11 mouse cellular contexts compared by ENCODE assay signal in the genomic region with DNA sequence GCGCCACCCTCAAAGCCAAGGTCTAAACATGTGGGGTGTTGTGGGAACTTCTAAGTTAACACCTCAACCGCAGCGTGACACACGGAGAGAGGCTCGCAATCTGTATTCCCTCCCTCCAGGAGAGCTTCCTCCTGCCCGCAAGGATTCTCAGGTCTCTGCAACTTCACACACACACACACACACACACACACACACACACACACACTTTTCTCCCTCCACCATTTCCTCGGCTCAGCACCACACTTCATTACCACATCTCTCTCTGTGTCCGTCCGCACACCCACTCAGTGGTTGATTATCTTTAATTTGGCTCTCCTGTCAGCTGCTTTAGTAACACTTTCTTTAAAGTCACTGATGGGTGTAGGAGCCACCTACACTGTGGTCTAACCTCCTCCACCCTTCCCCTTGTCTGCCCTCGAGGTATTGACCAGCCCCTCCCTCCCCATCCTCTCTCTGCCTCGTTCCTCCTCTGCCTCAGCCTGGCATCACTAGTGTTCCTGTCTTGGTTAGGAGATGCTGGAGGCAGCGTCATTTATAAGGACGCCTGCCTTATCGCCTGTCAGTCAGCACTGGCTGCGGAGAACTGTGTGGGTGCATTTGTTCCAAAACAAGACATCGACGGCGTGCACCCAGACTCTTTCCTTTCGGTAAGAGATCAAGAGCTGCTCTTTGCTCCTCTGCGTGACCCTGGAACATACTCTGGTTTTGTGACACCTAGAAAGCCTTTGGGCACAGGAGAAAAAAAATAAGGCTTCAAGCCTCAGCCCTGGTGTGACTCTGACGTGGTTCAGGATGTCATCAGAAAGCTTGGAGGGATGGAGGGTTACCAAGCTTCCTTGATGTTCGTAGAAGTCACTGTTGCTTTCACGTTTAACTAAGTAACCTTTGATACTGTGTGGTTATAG. TPM values are rescaled to one million over a fixed set of nuclear protein-coding genes. Genes with fewer than 3 reads are reported as not detected.
DNase-seq lines count a peak whose midpoint lies in the region; ATAC-seq and TF ChIP-seq lines count a peak whose summit lies in the region.
"Had no signal": no experiment of that assay in that cellular context is flagged by ENCODE, and none has a peak within 500 bp of the region (broad histone marks: within the 10 kb centered on the region; RNA-seq: fewer than 3 reads in every experiment).

No protein-coding gene starts in this region.

- H3K4me2 ChIP-seq in liver, embryonic 12.5 days, result peak overlapping the region; percentile 21
- no peak overlapping the region for H3K4me2 ChIP-seq in liver, embryonic 11.5 days
- no peak overlapping the region for H3K4me2 ChIP-seq in kidney, embryonic 15.5 days

- no peak for DNase-seq in liver, embryonic 11.5 days (ENCODE audit: low spot score)
- DNase-seq in MEL (ENCODE audit: low read depth, low spot score), result peak; percentile 85
- peak; percentile 92 for DNase-seq in induced T-regulatory cell, adult 2 months (ENCODE audit: low read depth)
- DNase-seq in thymus, postnatal 0 days (ENCODE audit: low spot score), result peak; percentile 80
- no peak for DNase-seq in left cerebral cortex, adult 9 months (ENCODE audit: low spot score in 2 of 2)
- DNase-seq: cerebellum, adult 9-10 months; kidney, adult 18-20 months; lung, adult 2 months had no signal

- H3K4me1 ChIP-seq in liver, embryonic 12.5 days, result peaks cover 52% of the 10 kb centered on the region
- peaks cover 21% of the 10 kb centered on the region for H3K4me1 ChIP-seq in liver, embryonic 11.5 days (replicated peaks; ENCODE audit: control insufficient read depth, insufficient read depth, low read length)
- H3K4me1 ChIP-seq in MEL (ENCODE audit: control insufficient read depth in 1 of 2, insufficient read depth in 2 of 2, low read length in 2 of 2), result peaks cover 13 to 49% of the 10 kb centered on the region in 2 experiments
- peaks cover 5% of the 10 kb centered on the region for H3K4me1 ChIP-seq in kidney, embryonic 15.5 days

- ATAC-seq in liver, embryonic 12.5 days, result no peak
- no peak; the same call in 1 of the 2 replicates for ATAC-seq in liver, embryonic 11.5 days (replicated peaks; ENCODE audit: low FRiP score)
- no peak for ATAC-seq in kidney, embryonic 15.5 days (replicated peaks; ENCODE audit: low FRiP score)

- H3K4me3 ChIP-seq in liver, embryonic 12.5 days, result no peak overlapping the region
- H3K4me3 ChIP-seq in liver, embryonic 11.5 days (ENCODE audit: low read depth, low read length), result no peak overlapping the region
- H3K4me3 ChIP-seq in MEL (ENCODE audit: control insufficient read depth in 1 of 2, insufficient read depth in 1 of 2, low read depth in 2 of 2, low read length in 2 of 2), result peak overlapping the region; percentile 43 to 53
- H3K4me3 ChIP-seq in kidney, embryonic 15.5 days (replicated peaks), result no peak overlapping the region
- H3K4me3 ChIP-seq: left cerebral cortex, adult 2 months had no signal

- TF ChIP-seq EP300 in MEL (IDR thresholded peaks at IDR 0.05; ENCODE audit: low read depth in 1 of 2, low read length in 2 of 2), result no peak; a peak in 1 of 4 replicates

- no peak for TF ChIP-seq CTCF in MEL (IDR thresholded peaks at IDR 0.05 in 2 of 3, conservative IDR thresholded peaks at IDR 0.05 in 1 of 3; ENCODE audit: control insufficient read depth in 1 of 3, insufficient read depth in 1 of 3, low read depth in 2 of 3, low read length in 3 of 3, poor library complexity in 1 of 3, severe bottlenecking in 1 of 3)

- no peak overlapping the region for H3K9ac ChIP-seq in liver, embryonic 12.5 days
- H3K9ac ChIP-seq in liver, embryonic 11.5 days (ENCODE audit: low read depth, low read length), result no peak overlapping the region
- peak overlapping the region; percentile 34; the same call in 1 of the 2 replicates for H3K9ac ChIP-seq in MEL (ENCODE audit: control insufficient read depth, low read depth, low read length, poor library complexity, severe bottlenecking)
- no peak overlapping the region for H3K9ac ChIP-seq in kidney, embryonic 15.5 days

- H3K27me3 ChIP-seq in liver, embryonic 12.5 days (replicated peaks), result peaks cover 20% of the 10 kb centered on the region
- no peaks in the 10 kb centered on the region for H3K27me3 ChIP-seq in liver, embryonic 11.5 days (replicated peaks; ENCODE audit: control insufficient read depth, insufficient read depth, low read length)
- no peaks in the 10 kb centered on the region for H3K27me3 ChIP-seq in MEL (ENCODE audit: control insufficient read depth in 1 of 2, insufficient read depth in 2 of 2, low read length in 2 of 2)
- peaks cover 17% of the 10 kb centered on the region for H3K27me3 ChIP-seq in kidney, embryonic 15.5 days

- no peaks in the 10 kb centered on the region for H3K36me3 ChIP-seq in liver, embryonic 12.5 days
- no peaks in the 10 kb centered on the region for H3K36me3 ChIP-seq in liver, embryonic 11.5 days (ENCODE audit: control insufficient read depth, insufficient read depth, low read length)
- peaks cover 0 to 33% of the 10 kb centered on the region in 2 experiments; a peak in 2 of 4 replicates for H3K36me3 ChIP-seq in MEL (ENCODE audit: control insufficient read depth in 1 of 2, insufficient read depth in 2 of 2, low read length in 2 of 2)
- no peaks in the 10 kb centered on the region for H3K36me3 ChIP-seq in kidney, embryonic 15.5 days

- H3K79me2 ChIP-seq in MEL (ENCODE audit: control insufficient read depth, insufficient read depth, low read length, poor library complexity), result no peaks in the 10 kb centered on the region

- H3K9me3 ChIP-seq in liver, embryonic 12.5 days (replicated peaks), result no peaks in the 10 kb centered on the region
- H3K9me3 ChIP-seq in liver, embryonic 11.5 days (ENCODE audit: control insufficient read depth, low read length), result no peaks in the 10 kb centered on the region
- no peaks in the 10 kb centered on the region for H3K9me3 ChIP-seq in MEL (replicated peaks; ENCODE audit: insufficient read depth, low read length)
- H3K9me3 ChIP-seq in kidney, embryonic 15.5 days (replicated peaks), result no peaks in the 10 kb centered on the region

- H3K27ac ChIP-seq in liver, embryonic 12.5 days, result no peak overlapping the region
- H3K27ac ChIP-seq in liver, embryonic 11.5 days (ENCODE audit: low read depth, low read length), result no peak overlapping the region
- H3K27ac ChIP-seq in MEL (ENCODE audit: control insufficient read depth, low read depth, low read length), result peak overlapping the region; percentile 80
- H3K27ac ChIP-seq in kidney, embryonic 15.5 days, result no peak overlapping the region
- H3K27ac ChIP-seq: left cerebral cortex, adult 2 months had no signal

- no peak for TF ChIP-seq POLR2A in MEL (IDR thresholded peaks at IDR 0.05; ENCODE audit: control insufficient read depth in 1 of 2, insufficient read depth in 1 of 2, low read depth in 1 of 2, low read length in 2 of 2, poor library complexity in 1 of 2)

- no peak for TF ChIP-seq RAD21 in MEL (IDR thresholded peaks at IDR 0.05; ENCODE audit: low read depth, low read length)

- whole genome bisulfite sequencing in liver, embryonic 12.5 days (ENCODE audit: insufficient replicate concordance), result 35% methylated on average over 23 of the region's 23 CpGs
- WGBS in liver, embryonic 11.5 days, result 42% methylated on average over 23 of the region's 23 CpGs
- WGBS in kidney, embryonic 15.5 days, result 51% methylated on average over 23 of the region's 23 CpGs

TF ChIP-seq in MEL, 35 proteins besides CTCF, POLR2A, EP300 and RAD21 (continues in another document):
- no peak for TF ChIP-seq ZKSCAN1 (IDR thresholded peaks at IDR 0.05; ENCODE audit: low read depth, low read length)
- no peak for TF ChIP-seq USF2 (IDR thresholded peaks at IDR 0.05; ENCODE audit: borderline replicate concordance in 1 of 2, insufficient read depth in 1 of 2, low read depth in 1 of 2, low read length in 2 of 2)
- no peak for TF ChIP-seq E2F4 (IDR thresholded peaks at IDR 0.05; ENCODE audit: borderline replicate concordance, low read depth, low read length)
- TF ChIP-seq TBP (IDR thresholded peaks at IDR 0.05; ENCODE audit: low read depth, low read length), result no peak
- 0 out of 2 replicates have a peak, but pooled peaks have one; percentile 29 for TF ChIP-seq MAZ (IDR thresholded peaks at IDR 0.05; ENCODE audit: low read depth, low read length)
- no peak for TF ChIP-seq USF1 (IDR thresholded peaks at IDR 0.05; ENCODE audit: low read depth, low read length)
- TF ChIP-seq ZNF384 (IDR thresholded peaks at IDR 0.05; ENCODE audit: low read depth, low read length), result no peak
- no peak for TF ChIP-seq ELF1 (IDR thresholded peaks at IDR 0.05; ENCODE audit: low read depth, low read length)
- TF ChIP-seq KAT2A (conservative IDR thresholded peaks at IDR 0.05; ENCODE audit: low read depth, low read length), result no peak
- peak; percentile 44; the same call in 1 of the 2 replicates for TF ChIP-seq MYC (IDR thresholded peaks at IDR 0.05; ENCODE audit: low read depth, low read length)
- peak; percentile 58 for TF ChIP-seq MAX (IDR thresholded peaks at IDR 0.05; ENCODE audit: low read length)
- TF ChIP-seq MAFK (IDR thresholded peaks at IDR 0.05; ENCODE audit: borderline replicate concordance, low read depth, low read length), result no peak
- TF ChIP-seq JUND (IDR thresholded peaks at IDR 0.05; ENCODE audit: low read depth, low read length), result no peak
- peak; percentile 59 for TF ChIP-seq MXI1 (IDR thresholded peaks at IDR 0.05; ENCODE audit: low read depth, low read length)
- no peak for TF ChIP-seq SMC3 (IDR thresholded peaks at IDR 0.05; ENCODE audit: low read depth, low read length)
- TF ChIP-seq SIN3A (IDR thresholded peaks at IDR 0.05; ENCODE audit: low read length), result peak; percentile 46

RNA-seq across cellular contexts. Expression of a gene that starts 13.5 kb away (rescaled TPM):
- 17.1 and 17.9 TPM in 2 replicates for polyA plus RNA-seq in liver, embryonic 12.5 days (2016; fragmentation: Nextera tagmentation; extraction: Ambion mirVana)
- polyA plus RNA-seq in liver, embryonic 11.5 days (2014; fragmentation: Nextera tagmentation; extraction: Ambion mirVana), result 26.2 and 28.7 TPM in 2 replicates
- total RNA-seq in MEL (2012; rRNA removed), result 2.8 and 4.1 TPM in 2 replicates
- 10 to 100 TPM in 1 of 2 experiments, not detected in 1; 11.0 TPM for polyA plus RNA-seq in MEL (2012; ENCODE audit: insufficient read depth in 1 of 2, insufficient read length in 2 of 2, low read depth in 1 of 2, low replicate concordance in 2 of 2, missing spikeins in 1 of 2)
- polyA plus RNA-seq in thymus, postnatal 0 days (2015; fragmentation: Nextera tagmentation; extraction: Ambion mirVana), result 38.1 and 41.6 TPM in 2 replicates
- 52.0 and 55.9 TPM in 2 replicates for polyA plus RNA-seq in kidney, embryonic 15.5 days (2015; fragmentation: Nextera tagmentation; extraction: Ambion mirVana)

RNA-seq across cellular contexts. Expression of a gene that starts 48.3 kb away (rescaled TPM):
- 24.5 and 27.8 TPM in 2 replicates for polyA plus RNA-seq in liver, embryonic 12.5 days (2016; fragmentation: Nextera tagmentation; extraction: Ambion mirVana)
- 32.6 and 35.5 TPM in 2 replicates for polyA plus RNA-seq in liver, embryonic 11.5 days (2014; fragmentation: Nextera tagmentation; extraction: Ambion mirVana)
- total RNA-seq in MEL (2012; rRNA removed), result 10.3 and 12.2 TPM in 2 replicates
- 10 to 100 TPM in 1 of 2 experiments, not detected in 1; 20.2 TPM for polyA plus RNA-seq in MEL (2012; ENCODE audit: insufficient read depth in 1 of 2, insufficient read length in 2 of 2, low read depth in 1 of 2, low replicate concordance in 2 of 2, missing spikeins in 1 of 2)
- polyA plus RNA-seq in thymus, postnatal 0 days (2015; fragmentation: Nextera tagmentation; extraction: Ambion mirVana), result 30.2 and 40.9 TPM in 2 replicates
- 58.5 and 62.2 TPM in 2 replicates for polyA plus RNA-seq in kidney, embryonic 15.5 days (2015; fragmentation: Nextera tagmentation; extraction: Ambion mirVana)

Comparison
In these comparisons a context has a peak if more than half of its experiments do, and no peak if none do; other contexts are left out.
1. H3K4me3 ChIP-seq: peak in MEL (2 of 2); none in liver, embryonic 12.5 days (single experiment), liver, embryonic 11.5 days (single experiment) and kidney, embryonic 15.5 days (single experiment).
2. DNase-seq: peak in MEL (single experiment), induced T-regulatory cell, adult 2 months (single experiment) and thymus, postnatal 0 days (single experiment); none in liver, embryonic 11.5 days (single experiment) and left cerebral cortex, adult 9 months (0 of 2).